Mouse (Mus musculus) thymus, adult 2 months (tissue): ENCODE data around the gene Brf1.

Experiments used
- CTCF ChIP-seq: fragments of 200-500 bp; IDR thresholded peaks from 2 replicates; pipeline ENCODE4 v1.5.1; 2012; ENCODE audit warnings: mild to moderate bottlenecking, control low read depth, low read length, moderate library complexity, borderline replicate concordance; ENCODE audit not compliant: control insufficient read depth, poor library complexity, insufficient read depth; ENCODE audit errors: extremely low read depth
- POLR2A ChIP-seq: fragments of 200-500 bp; IDR thresholded peaks from 2 replicates; pipeline ENCODE4 v1.6.1; 2012; ENCODE audit warnings: mild to moderate bottlenecking, low read length, control low read depth, moderate library complexity; ENCODE audit not compliant: control insufficient read depth, poor library complexity, insufficient read depth; ENCODE audit errors: extremely low read depth

DNA sequence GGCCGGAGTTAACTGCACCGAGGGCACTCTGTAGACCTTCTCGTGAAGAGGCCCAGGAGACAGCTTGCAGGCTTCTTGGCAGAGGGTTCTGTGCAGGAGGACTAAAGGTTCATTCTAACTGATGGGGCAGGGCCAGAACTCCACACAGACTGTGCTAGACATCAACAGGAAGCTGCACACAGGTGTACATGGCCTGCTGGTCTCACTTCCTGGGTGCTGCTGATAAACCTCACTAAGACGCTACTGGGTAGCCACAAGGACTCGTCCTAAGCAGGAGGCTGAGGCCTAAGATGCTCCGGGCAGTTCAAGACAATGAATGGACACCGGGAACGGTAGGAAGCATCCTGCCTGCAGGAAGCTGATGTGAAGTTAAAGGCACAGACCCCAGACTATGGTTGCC lies 41.1 kb downstream of the Brf1 start:
- TF ChIP-seq CTCF = no peak
- no peak for TF ChIP-seq POLR2A
